Mouse (Mus musculus): Measurements from ENCODE around the gene Wdr46.

- TF ChIP-seq GATA1 (IDR thresholded peaks at IDR 0.05; ENCODE audit: low read length) (no peak), TAL1 (IDR thresholded peaks at IDR 0.05; ENCODE audit: low read length) (no peak)
Observed at GRCm38 (mm10) chr17:33910346-33911051, 30.0 kb upstream of the Wdr46 start.
